Mouse (Mus musculus): ENCODE results near the gene Gpr162.
"Not testable (repeated sequence)": the region's sequence is repeated elsewhere in the genome, so short reads cannot be mapped to it uniquely, and the experiment has no call there.

Gene Gpr162

DNA sequence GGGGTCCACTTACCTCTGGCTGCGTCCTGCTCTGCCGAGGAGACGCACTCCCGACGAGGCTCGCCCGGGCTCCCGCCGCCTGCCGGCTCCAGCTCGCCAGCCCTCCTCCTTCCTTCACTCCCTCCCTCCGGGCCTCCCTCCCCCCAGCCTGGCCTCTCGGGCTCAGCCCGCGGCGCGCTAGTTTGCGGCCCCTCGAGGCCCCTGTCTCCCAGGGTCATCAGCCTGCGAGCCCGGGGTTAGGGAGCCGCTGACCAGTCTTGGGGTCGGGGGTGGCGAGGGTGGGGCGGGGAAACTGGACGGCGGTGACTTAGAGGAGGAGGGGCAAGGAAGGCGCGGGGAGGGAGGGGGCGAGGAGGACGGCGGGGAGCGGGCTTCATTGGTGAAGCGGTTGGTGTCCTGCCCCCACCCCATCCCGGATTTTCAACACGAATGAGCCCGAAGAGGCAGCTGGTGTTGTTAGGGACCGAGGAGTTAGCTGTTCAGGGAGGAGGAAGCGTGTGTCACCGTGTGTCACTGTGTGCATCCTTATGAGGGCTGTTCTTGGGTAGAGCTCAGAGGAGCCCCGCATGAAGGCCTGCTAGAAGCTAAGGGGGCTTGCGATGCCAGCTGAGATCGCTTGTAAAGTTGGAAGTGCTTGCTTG is at the start of gene Gpr162:
TSS of gene Gpr162 (minus strand) at position 326 of the 641 bp plus-strand sequence.
- in situ Hi-C loops (cut with MboI; ENCODE audit: low sequenced_read_pairs) = no loop called here

GRCm38 (mm10) chr6:124913214-124913613 is 49.4 kb upstream of the Gpr162 start:
- in situ Hi-C loops (cut with MboI; ENCODE audit: low sequenced_read_pairs) = no loop called here

- in situ Hi-C loops (cut with MboI; ENCODE audit: low sequenced_read_pairs) = no loop called here
Observed at GRCm38 (mm10) chr6:124911533-124912218, 47.9 kb upstream of the Gpr162 start, which contains the start of gene Lag3. Lag3 (minus strand) TSS chr6:124911705.

DNA sequence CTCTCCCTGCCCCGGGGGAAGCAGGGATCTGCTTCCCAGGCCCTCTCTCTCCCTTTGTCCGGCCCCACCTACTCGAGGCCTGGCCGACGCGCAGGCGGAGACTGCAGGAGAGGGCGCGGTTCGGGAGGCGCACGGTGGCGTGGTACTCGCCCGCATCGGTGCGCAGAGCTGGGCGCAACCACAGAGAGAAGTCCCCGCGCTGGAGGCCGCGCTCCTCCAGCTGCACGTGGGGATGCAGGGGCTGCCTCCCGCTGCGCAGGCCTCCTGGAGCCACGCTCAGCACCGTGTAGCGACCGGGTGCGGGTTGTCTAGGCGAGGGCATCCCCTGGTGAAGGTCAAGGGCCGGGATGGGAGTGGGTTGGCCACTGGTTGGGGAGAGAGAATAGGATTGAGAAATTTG is 46.2 kb upstream of the Gpr162 start:
- in situ Hi-C loops (cut with MboI; ENCODE audit: low sequenced_read_pairs) = no loop called here

DNA sequence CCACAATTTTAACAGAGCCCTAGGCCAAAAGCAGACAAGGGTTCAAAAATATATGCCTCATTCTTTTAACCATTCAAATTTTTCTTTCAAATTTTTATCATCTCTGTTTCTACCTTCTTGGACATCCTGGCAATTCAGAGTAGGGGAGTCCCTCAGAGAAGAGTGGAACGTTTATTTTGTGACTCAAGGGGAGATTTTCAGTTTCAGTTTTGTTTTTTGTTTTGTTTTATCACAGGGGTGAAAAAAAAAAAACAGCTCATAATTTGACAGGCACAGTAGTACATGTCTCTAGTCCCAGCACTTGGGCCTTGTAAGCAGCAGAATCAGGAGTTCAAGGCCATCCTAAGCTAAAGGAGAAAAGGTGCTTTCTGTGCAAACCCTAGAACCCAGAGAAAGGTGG is 44.0 kb upstream of the Gpr162 start:
- in situ Hi-C loops (cut with MboI; ENCODE audit: low sequenced_read_pairs) = no loop called here

DNA sequence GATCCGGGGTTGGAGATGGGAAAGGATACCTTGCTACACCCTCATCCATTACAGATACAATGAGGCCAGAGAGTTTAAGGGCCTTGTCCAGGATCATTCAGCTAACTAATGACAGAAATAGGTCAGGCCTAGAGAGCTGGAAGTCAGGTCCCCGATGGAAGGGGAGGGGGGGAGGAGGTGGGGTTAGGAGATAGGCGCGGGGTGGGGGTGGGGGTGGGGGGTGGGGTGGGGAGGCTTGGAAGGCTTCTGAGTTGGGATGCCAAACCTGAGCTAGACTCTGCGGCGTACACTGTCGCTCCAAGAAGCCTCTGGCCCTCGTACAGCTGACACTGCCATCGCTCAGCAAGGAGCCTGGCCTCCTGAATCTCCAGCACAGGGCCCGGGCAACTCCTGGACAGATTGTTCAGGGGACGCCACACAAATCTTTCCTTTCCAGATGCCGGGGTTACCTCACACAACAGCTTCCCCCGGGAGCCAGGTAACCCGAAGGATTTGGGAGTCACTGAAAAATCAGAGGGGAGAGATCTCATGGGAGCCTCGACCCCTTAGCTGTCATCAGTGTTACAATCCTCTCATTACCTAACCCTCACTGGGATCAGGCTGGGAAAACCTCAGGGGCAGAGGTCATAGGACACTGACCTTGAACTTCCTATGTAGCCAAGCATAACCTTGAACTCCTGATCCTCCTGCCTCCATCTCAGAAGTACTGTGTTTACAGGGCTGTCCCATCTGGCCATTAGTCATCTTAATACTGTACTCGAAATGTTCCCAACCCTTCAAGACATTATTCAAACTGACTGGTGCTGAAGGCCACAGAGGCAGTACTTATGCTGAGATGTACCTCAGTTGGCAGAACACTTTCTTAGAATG is 41.4 kb upstream of the Gpr162 start:
- in situ Hi-C loops (cut with MboI; ENCODE audit: low sequenced_read_pairs) = no loop called here

- in situ Hi-C loops (cut with MboI; ENCODE audit: low sequenced_read_pairs) = no loop called here
Observed at GRCm38 (mm10) chr6:124904161-124904981, 40.6 kb upstream of the Gpr162 start.

DNA sequence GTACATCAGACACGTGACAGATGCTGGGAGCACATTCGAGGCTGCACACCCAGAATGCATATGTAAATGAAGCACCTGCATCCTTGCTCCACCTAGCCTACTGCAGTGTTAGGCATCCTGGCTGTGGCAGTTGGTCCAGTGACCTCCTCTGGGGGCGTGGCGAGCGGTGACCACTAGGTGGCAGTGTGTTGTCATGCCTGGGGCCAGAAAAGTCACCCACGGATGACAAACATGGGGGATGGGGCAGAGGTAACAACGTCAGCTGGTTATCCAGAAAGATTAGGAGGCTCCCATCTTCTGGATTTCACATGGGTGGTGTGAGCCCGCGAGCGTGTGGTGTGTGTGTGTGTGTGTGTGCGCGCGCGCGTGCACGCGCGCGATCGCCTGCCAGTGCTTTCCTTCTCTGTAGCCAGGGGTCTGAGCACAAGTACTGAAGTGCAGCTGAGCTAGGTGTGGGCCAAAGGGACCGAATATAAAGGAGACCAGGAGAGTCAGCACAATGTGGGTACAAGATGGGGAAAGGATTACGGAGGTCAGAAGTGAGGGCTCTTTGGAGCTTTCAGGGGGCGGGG is 39.9 kb upstream of the Gpr162 start:
- in situ Hi-C loops (cut with MboI; ENCODE audit: low sequenced_read_pairs) = no loop called here

- in situ Hi-C loops (cut with MboI; ENCODE audit: low sequenced_read_pairs) = no loop called here
Observed at GRCm38 (mm10) chr6:124901851-124902250, 38.1 kb upstream of the Gpr162 start.

DNA sequence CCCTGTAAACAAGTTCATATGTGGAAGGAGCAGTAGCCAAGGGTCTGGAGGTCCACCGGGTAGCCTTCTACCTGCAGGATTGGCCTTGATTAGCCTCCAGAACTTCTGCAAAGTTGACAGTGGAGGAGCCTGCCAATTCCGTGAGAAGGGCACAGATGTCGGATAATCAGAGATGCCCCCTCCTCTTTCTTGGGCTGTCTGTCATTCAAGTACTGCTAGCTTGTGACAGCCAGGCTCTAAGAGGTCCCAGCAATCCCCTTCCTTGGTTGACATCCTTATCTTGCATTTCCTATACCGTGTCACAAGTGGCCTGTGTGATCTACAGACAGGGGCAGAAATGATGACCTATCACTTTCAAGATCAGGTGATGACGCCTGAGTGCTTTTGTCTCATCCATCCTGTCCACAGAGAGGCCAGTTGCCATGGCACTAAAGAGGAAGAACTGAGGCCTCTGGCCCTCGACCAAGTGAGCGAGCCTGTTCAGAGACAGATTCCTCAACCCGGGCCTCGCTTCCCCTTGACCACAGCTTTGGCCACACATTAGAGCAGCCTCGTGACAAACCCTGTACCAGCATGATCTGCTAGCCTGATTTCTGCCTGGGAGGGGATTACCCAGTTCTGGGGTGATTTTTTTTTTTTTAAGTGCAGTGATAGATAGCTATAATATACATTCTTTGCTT is 37.2 kb upstream of the Gpr162 start:
- in situ Hi-C loops (cut with MboI; ENCODE audit: low sequenced_read_pairs) = no loop called here

GRCm38 (mm10) chr6:124900056-124900800 is 36.4 kb upstream of the Gpr162 start:
- in situ Hi-C loops (cut with MboI; ENCODE audit: low sequenced_read_pairs) = no loop called here

DNA sequence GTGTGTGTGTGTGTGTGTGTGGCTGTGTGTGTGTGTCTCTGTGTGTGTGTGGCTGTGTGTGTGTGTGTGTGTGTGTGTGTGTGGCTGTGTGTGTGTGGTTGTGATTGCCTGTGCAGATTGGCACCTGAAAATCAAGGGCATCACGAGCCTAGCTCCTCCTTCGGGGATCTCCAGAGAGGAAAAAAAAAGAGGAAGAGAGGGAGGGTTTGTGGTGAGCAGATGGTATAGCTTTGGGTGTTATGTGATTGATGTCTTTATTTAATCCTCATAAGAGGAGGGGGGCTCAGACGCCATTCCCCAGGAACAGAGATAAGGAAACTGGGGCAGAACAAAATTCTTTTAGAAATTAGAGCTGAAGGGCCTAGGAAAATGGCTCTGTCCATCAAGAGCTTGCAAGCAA is 34.6 kb upstream of the Gpr162 start:
- in situ Hi-C loops (cut with MboI; ENCODE audit: low sequenced_read_pairs) = no loop called here

- in situ Hi-C loops (cut with MboI; ENCODE audit: low sequenced_read_pairs) = not testable (repeated sequence)
Observed at GRCm38 (mm10) chr6:124894113-124894512, 30.3 kb upstream of the Gpr162 start.

GRCm38 (mm10) chr6:124890997-124891396 is 27.2 kb upstream of the Gpr162 start:
- in situ Hi-C loops (cut with MboI; ENCODE audit: low sequenced_read_pairs) = no loop called here

DNA sequence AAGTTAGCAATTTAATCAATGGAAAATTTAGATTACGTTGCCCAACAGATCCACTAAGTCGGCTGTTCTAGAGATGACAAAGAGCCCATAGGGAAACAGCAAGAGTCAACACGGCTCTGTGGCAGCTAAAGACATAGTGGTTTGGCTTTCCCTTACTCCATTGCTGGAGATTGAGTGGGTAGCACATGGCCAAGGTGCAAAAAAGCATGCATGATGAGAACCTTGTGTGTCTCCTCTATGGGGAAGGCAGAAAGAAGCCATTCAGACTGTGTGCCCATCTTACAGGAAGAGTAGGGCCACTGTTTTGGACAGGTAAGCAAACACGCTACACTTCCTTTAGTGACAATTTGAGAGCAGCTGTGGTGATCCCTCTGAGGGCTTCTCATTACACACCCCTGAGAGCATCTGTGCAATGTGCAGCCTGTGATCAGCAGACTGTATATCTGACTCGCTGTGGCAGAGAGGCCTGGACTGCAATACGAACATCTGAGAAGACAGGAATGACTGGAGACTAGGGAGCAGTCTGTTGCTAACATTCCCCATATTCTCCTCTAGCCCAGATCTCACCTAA is 24.9 kb upstream of the Gpr162 start:
- in situ Hi-C loops (cut with MboI; ENCODE audit: low sequenced_read_pairs) = no loop called here

DNA sequence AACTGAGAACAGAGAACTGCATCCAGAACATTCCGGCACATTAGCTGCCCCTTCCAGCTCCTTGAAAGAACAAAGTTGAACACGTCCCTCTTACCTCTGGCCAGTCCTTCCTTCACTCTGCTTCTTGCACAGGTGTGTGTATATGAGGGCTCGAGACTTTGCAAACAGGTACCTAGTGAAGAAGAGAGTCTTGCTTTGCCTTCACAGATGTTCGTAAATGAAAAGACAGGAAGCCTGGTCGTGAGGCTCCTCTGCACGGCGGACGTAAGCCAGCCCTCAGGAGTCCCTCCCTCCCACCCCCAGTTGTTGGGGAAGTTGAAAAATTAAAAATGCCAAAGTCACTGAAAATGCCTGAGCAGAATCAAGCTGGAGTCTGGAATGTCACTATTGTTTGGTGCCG is 24.2 kb upstream of the Gpr162 start, which contains the start of gene Cd4:
TSS of gene Cd4 (minus strand) at position 236 of the 400 bp plus-strand sequence.
- in situ Hi-C loops (cut with MboI; ENCODE audit: low sequenced_read_pairs) = no loop called here

- in situ Hi-C loops (cut with MboI; ENCODE audit: low sequenced_read_pairs) = no loop called here
Observed at GRCm38 (mm10) chr6:124885956-124886381, 22.2 kb upstream of the Gpr162 start.

GRCm38 (mm10) chr6:124884714-124885500 is 21.1 kb upstream of the Gpr162 start:
- in situ Hi-C loops (cut with MboI; ENCODE audit: low sequenced_read_pairs) = no loop called here
